Comparison of ENCODE assay signal across 9 mouse cellular contexts in genomic region chr10:80025889-80026288, GRCm38 (mm10). TPM values are rescaled to one million over a fixed set of nuclear protein-coding genes. Genes with fewer than 3 reads are reported as not detected.
DNase-seq lines count a peak whose midpoint lies in the region; ATAC-seq lines count a peak whose summit lies in the region.
"Had no signal": no experiment of that assay in that cellular context is flagged by ENCODE, and none has a peak within 500 bp of the region (broad histone marks: within the 10 kb centered on the region; RNA-seq: fewer than 3 reads in every experiment).

No protein-coding gene starts in this region.

- peaks cover 27% of the 10 kb centered on the region for H3K36me3 ChIP-seq in heart, embryonic 12.5 days

- H3K27ac ChIP-seq in heart, embryonic 12.5 days (ENCODE audit: poor library complexity, severe bottlenecking): no peak overlapping the region

- H3K4me1 ChIP-seq in heart, embryonic 12.5 days (replicated peaks): no peaks in the 10 kb centered on the region

- H3K27me3 ChIP-seq in heart, embryonic 12.5 days (replicated peaks): no peaks in the 10 kb centered on the region
- H3K27me3 ChIP-seq: liver, embryonic 15.5 days had no signal

- H3K9me3 ChIP-seq in heart, embryonic 12.5 days (replicated peaks): no peaks in the 10 kb centered on the region
- H3K9me3 ChIP-seq: liver, embryonic 15.5 days had no signal

- DNase-seq in heart, postnatal 36 days: no peak
- DNase-seq in A20 (ENCODE audit: low read depth, low spot score) (peak; percentile 57), R1 (ENCODE audit: low read depth, low spot score) (peak; percentile 88)
- no peak for DNase-seq in ovary, postnatal 10 days (ENCODE audit: low spot score)
- DNase-seq in kidney, postnatal 14 days: no peak

- 65% methylated on average over 12 of the region's 12 CpGs for WGBS in heart, embryonic 12.5 days

- ATAC-seq in heart, embryonic 12.5 days (ENCODE audit: insufficient number of reproducible peaks, low FRiP score): 0 out of 2 replicates have a peak, but pooled peaks have one; percentile 26
- ATAC-seq in megakaryocyte progenitor cell, adult 5-6 weeks (replicated peaks; ENCODE audit: poor library complexity): peak; percentile 57
- no peak for ATAC-seq in activated CD4-positive, CD25-positive, alpha-beta regulatory T cell, adult 4 months

- no peak overlapping the region for H3K4me2 ChIP-seq in heart, embryonic 12.5 days
- H3K4me2 ChIP-seq: liver, embryonic 15.5 days had no signal

- no peak overlapping the region for H3K9ac ChIP-seq in heart, embryonic 12.5 days
- H3K9ac ChIP-seq: liver, embryonic 15.5 days had no signal

- intact Hi-C loops in heart, postnatal 36 days (cut with DNase I): no loop called here

- H3K4me3 ChIP-seq in heart, embryonic 12.5 days: no peak overlapping the region
- H3K4me3 ChIP-seq: liver, embryonic 15.5 days had no signal

RNA-seq across cellular contexts. Expression of gene Arhgap45, which starts 9.4 kb away (rescaled TPM):
- 7.5 and 8.5 TPM in 2 replicates for polyA plus RNA-seq in heart, embryonic 12.5 days (2016; fragmentation: Nextera tagmentation; extraction: Ambion mirVana)
- total RNA-seq in heart, postnatal 36 days (2021): 1 to 10 TPM; 4.1 to 5.9 TPM
- total RNA-seq in megakaryocyte progenitor cell, adult 5-6 weeks (2015): 64.1 and 69.0 TPM in 2 replicates
- 112 and 121 TPM in 2 replicates for total RNA-seq in megakaryocyte progenitor cell, adult 5-6 weeks (2017)
- 100 to 1,000 TPM; 196 to 326 TPM for polyA plus RNA-seq in activated CD4-positive, CD25-positive, alpha-beta regulatory T cell, adult 4 months (2017; shearing (Covaris generic))

RNA-seq across cellular contexts. Expression of gene Polr2e, which starts 13.7 kb away (rescaled TPM):
- 132 and 135 TPM in 2 replicates for polyA plus RNA-seq in heart, embryonic 12.5 days (2016; fragmentation: Nextera tagmentation; extraction: Ambion mirVana)
- total RNA-seq in heart, postnatal 36 days (2021): 10 to 100 TPM; 88.5 to 96.4 TPM
- total RNA-seq in megakaryocyte progenitor cell, adult 5-6 weeks (2015): 93.3 and 99.5 TPM in 2 replicates
- total RNA-seq in megakaryocyte progenitor cell, adult 5-6 weeks (2017): 74.3 and 89.9 TPM in 2 replicates
- 100 to 1,000 TPM; 174 to 175 TPM for polyA plus RNA-seq in activated CD4-positive, CD25-positive, alpha-beta regulatory T cell, adult 4 months (2017; shearing (Covaris generic))

RNA-seq across cellular contexts. Expression of gene Gpx4, which starts 21.1 kb away (rescaled TPM):
- 677 and 717 TPM in 2 replicates for polyA plus RNA-seq in heart, embryonic 12.5 days (2016; fragmentation: Nextera tagmentation; extraction: Ambion mirVana)
- total RNA-seq in heart, postnatal 36 days (2021): 100 to 1,000 TPM; 863 to 871 TPM
- 253 and 271 TPM in 2 replicates for total RNA-seq in megakaryocyte progenitor cell, adult 5-6 weeks (2015)
- total RNA-seq in megakaryocyte progenitor cell, adult 5-6 weeks (2017): 358 and 365 TPM in 2 replicates
- polyA plus RNA-seq in activated CD4-positive, CD25-positive, alpha-beta regulatory T cell, adult 4 months (2017; shearing (Covaris generic)): 100 to 1,000 TPM; 346 to 370 TPM

RNA-seq across cellular contexts. Expression of gene Abca7, which starts 29.6 kb away (rescaled TPM):
- 4.5 and 5.1 TPM in 2 replicates for polyA plus RNA-seq in heart, embryonic 12.5 days (2016; fragmentation: Nextera tagmentation; extraction: Ambion mirVana)
- total RNA-seq in heart, postnatal 36 days (2021): 1 to 10 TPM; 7.7 to 7.9 TPM
- 15.4 and 15.8 TPM in 2 replicates for total RNA-seq in megakaryocyte progenitor cell, adult 5-6 weeks (2015)
- total RNA-seq in megakaryocyte progenitor cell, adult 5-6 weeks (2017): 17.0 and 17.5 TPM in 2 replicates
- polyA plus RNA-seq in activated CD4-positive, CD25-positive, alpha-beta regulatory T cell, adult 4 months (2017; shearing (Covaris generic)): 10 to 100 TPM; 13.2 to 17.0 TPM

RNA-seq across cellular contexts. Expression of gene Cnn2, which starts 37.5 kb away (rescaled TPM):
- 302 and 307 TPM in 2 replicates for polyA plus RNA-seq in heart, embryonic 12.5 days (2016; fragmentation: Nextera tagmentation; extraction: Ambion mirVana)
- 10 to 100 TPM; 29.9 to 30.6 TPM for total RNA-seq in heart, postnatal 36 days (2021)
- total RNA-seq in megakaryocyte progenitor cell, adult 5-6 weeks (2015): 50.5 and 52.8 TPM in 2 replicates
- total RNA-seq in megakaryocyte progenitor cell, adult 5-6 weeks (2017): 73.3 and 84.1 TPM in 2 replicates
- polyA plus RNA-seq in activated CD4-positive, CD25-positive, alpha-beta regulatory T cell, adult 4 months (2017; shearing (Covaris generic)): 100 to 1,000 TPM; 828 to 877 TPM

Comparison
In these comparisons a context has a peak if more than half of its experiments do, and no peak if none do; other contexts are left out.
1. DNase-seq: peak in A20 (single experiment) and R1 (single experiment); none in heart, postnatal 36 days (0 of 2), ovary, postnatal 10 days (single experiment) and kidney, postnatal 14 days (single experiment).
2. RNA of gene Arhgap45, which starts 9.4 kb away (total RNA-seq): 64.1 to 121 TPM in megakaryocyte progenitor cell, adult 5-6 weeks; 4.1 to 5.9 TPM in heart, postnatal 36 days; every median in the first group is over 4 times any median in the second.